Mouse (Mus musculus) MEL (cell line): ENCODE measurements around the gene Psmc3ip. TPM values are rescaled to one million over a fixed set of nuclear protein-coding genes. Genes with fewer than 3 reads are reported as not detected.

Experiments
- DNase-seq: peaks from one replicate; pipeline ENCODE4 v3.0.0; 2011; ENCODE audit warnings: low read depth, low spot score
- H3K27ac ChIP-seq: 2 replicates; pipeline ENCODE4 v1.5.1; 2012; ENCODE audit warnings: low read depth, mild to moderate bottlenecking, control low read depth, low read length, moderate library complexity; ENCODE audit not compliant: control insufficient read depth
- H3K27me3 ChIP-seq, 2 experiments: fragments of 150-350 bp in 1 of 2; sonication (generic) in 1 of 2; 2 replicates each; pipeline ENCODE4 v1.6.1; 2012; ENCODE audit warnings: low read length in 2 of 2, mild to moderate bottlenecking in 2 of 2, improper control_type of control experiment in 1 of 2, moderate library complexity in 1 of 2; ENCODE audit not compliant: insufficient read depth in 2 of 2, control insufficient read depth in 1 of 2
- H3K36me3 ChIP-seq, 2 experiments: 2 replicates each; pipeline ENCODE4 v1.6.1; 2012 to 2014; ENCODE audit warnings: low read length in 2 of 2, improper control_type of control experiment in 1 of 2, inconsistent platforms in 1 of 2, mild to moderate bottlenecking in 1 of 2; ENCODE audit not compliant: insufficient read depth in 2 of 2, control insufficient read depth in 1 of 2
- H3K4me1 ChIP-seq, 2 experiments: fragments of 150-350 bp in 1 of 2; sonication (generic) in 1 of 2; 2 replicates each; pipeline ENCODE4 v1.6.1; 2012; ENCODE audit warnings: low read length in 2 of 2, improper control_type of control experiment in 1 of 2, mild to moderate bottlenecking in 1 of 2; ENCODE audit not compliant: insufficient read depth in 2 of 2, control insufficient read depth in 1 of 2
- H3K4me3 ChIP-seq, 2 experiments: fragments of 150-350 bp in 1 of 2; sonication (generic) in 1 of 2; 2 replicates each; pipeline ENCODE4 v1.5.1; 2012; ENCODE audit warnings: low read depth in 2 of 2, low read length in 2 of 2, mild to moderate bottlenecking in 2 of 2, moderate library complexity in 2 of 2, control low read depth in 1 of 2, improper control_type of control experiment in 1 of 2; ENCODE audit not compliant: control insufficient read depth in 1 of 2, insufficient read depth in 1 of 2
- H3K79me2 ChIP-seq: 2 replicates; pipeline ENCODE4 v1.6.1; 2012; ENCODE audit warnings: mild to moderate bottlenecking, low read length, moderate library complexity; ENCODE audit not compliant: control insufficient read depth, poor library complexity, insufficient read depth
- H3K9ac ChIP-seq: 2 replicates; pipeline ENCODE4 v1.6.1; 2012; ENCODE audit warnings: low read depth, mild to moderate bottlenecking, control low read depth, low read length, moderate library complexity; ENCODE audit not compliant: control insufficient read depth, poor library complexity, severe bottlenecking
- H3K9me3 ChIP-seq: fragments of 150-350 bp; sonication (generic); replicated peaks from 2 replicates; pipeline ENCODE4 v1.6.1; 2012; ENCODE audit warnings: mild to moderate bottlenecking, low read length, improper control_type of control experiment, moderate library complexity; ENCODE audit not compliant: insufficient read depth
- CHD1 ChIP-seq: IDR thresholded peaks from 2 replicates; pipeline ENCODE4 v1.6.1; 2012; ENCODE audit warnings: low read depth, mild to moderate bottlenecking, inconsistent platforms, low read length, improper control_type of control experiment
- E2F4 ChIP-seq: IDR thresholded peaks from 2 replicates; pipeline ENCODE4 v1.6.1; 2011; ENCODE audit warnings: low read depth, low read length, improper control_type of control experiment, borderline replicate concordance
- ELF1 ChIP-seq: IDR thresholded peaks from 2 replicates; pipeline ENCODE4 v1.6.1; 2014; ENCODE audit warnings: low read depth, mild to moderate bottlenecking, inconsistent platforms, low read length, improper control_type of control experiment, moderate library complexity
- ETS1 ChIP-seq: IDR thresholded peaks from 2 replicates; pipeline ENCODE4 v1.6.1; 2012; ENCODE audit warnings: low read depth, mild to moderate bottlenecking, inconsistent platforms, low read length, improper control_type of control experiment, moderate library complexity
- GABPA ChIP-seq: IDR thresholded peaks from 2 replicates; pipeline ENCODE4 v1.6.1; 2012; ENCODE audit warnings: low read depth, mild to moderate bottlenecking, inconsistent platforms, low read length, improper control_type of control experiment, moderate library complexity
- JUND ChIP-seq: IDR thresholded peaks from 2 replicates; pipeline ENCODE4 v1.6.1; 2011; ENCODE audit warnings: low read depth, mild to moderate bottlenecking, improper control_type of control experiment, low read length
- KAT2A ChIP-seq: conservative IDR thresholded peaks from 2 replicates; pipeline ENCODE4 v1.6.1; 2012; ENCODE audit warnings: low read depth, low read length, improper control_type of control experiment, inconsistent platforms
- MAX ChIP-seq: IDR thresholded peaks from 2 replicates; pipeline ENCODE4 v1.6.1; 2011; ENCODE audit warnings: low read length, improper control_type of control experiment
- MXI1 ChIP-seq: IDR thresholded peaks from 2 replicates; pipeline ENCODE4 v1.6.1; 2011; ENCODE audit warnings: mild to moderate bottlenecking, low read depth, low read length, improper control_type of control experiment
- MYB ChIP-seq: IDR thresholded peaks from 2 replicates; pipeline ENCODE4 v1.6.1; 2011; ENCODE audit warnings: mild to moderate bottlenecking, low read depth, low read length, improper control_type of control experiment
- MYC ChIP-seq: IDR thresholded peaks from 2 replicates; pipeline ENCODE4 v1.6.1; 2011; ENCODE audit warnings: low read depth, mild to moderate bottlenecking, low read length, improper control_type of control experiment, moderate library complexity
- NELFE ChIP-seq: IDR thresholded peaks from 2 replicates; pipeline ENCODE4 v1.6.1; 2011; ENCODE audit warnings: low read depth, low read length, improper control_type of control experiment
- NRF1 ChIP-seq: IDR thresholded peaks from 2 replicates; pipeline ENCODE4 v1.6.1; 2014; ENCODE audit warnings: low read depth, mild to moderate bottlenecking, inconsistent platforms, low read length, improper control_type of control experiment, moderate library complexity; ENCODE audit not compliant: poor library complexity, insufficient read depth, severe bottlenecking
- POLR2AphosphoS2 ChIP-seq: IDR thresholded peaks from 2 replicates; pipeline ENCODE4 v1.6.1; 2011; ENCODE audit warnings: low read length, improper control_type of control experiment
- POLR2AphosphoS5 ChIP-seq: IDR thresholded peaks from 2 replicates; pipeline ENCODE4 v1.6.1; 2012; ENCODE audit warnings: low read depth, borderline replicate concordance, mild to moderate bottlenecking, inconsistent platforms, low read length, moderate library complexity, mixed read lengths
- RCOR1 ChIP-seq: IDR thresholded peaks from 2 replicates; pipeline ENCODE4 v1.6.1; 2012; ENCODE audit warnings: low read depth, mild to moderate bottlenecking, inconsistent platforms, low read length, improper control_type of control experiment
- SMC3 ChIP-seq: IDR thresholded peaks from 2 replicates; pipeline ENCODE4 v1.6.1; 2011; ENCODE audit warnings: low read depth, low read length, improper control_type of control experiment
- TCF12 ChIP-seq: IDR thresholded peaks from 2 replicates; pipeline ENCODE4 v1.6.1; 2014; ENCODE audit warnings: low read depth, mild to moderate bottlenecking, inconsistent platforms, low read length, improper control_type of control experiment, moderate library complexity
- UBTF ChIP-seq: IDR thresholded peaks from 2 replicates; pipeline ENCODE4 v1.6.1; 2012; ENCODE audit warnings: low read depth, mild to moderate bottlenecking, inconsistent platforms, low read length, improper control_type of control experiment, moderate library complexity, borderline replicate concordance; ENCODE audit not compliant: insufficient read depth
- USF1 ChIP-seq: IDR thresholded peaks from 2 replicates; pipeline ENCODE4 v1.6.1; 2014; ENCODE audit warnings: low read depth, mild to moderate bottlenecking, inconsistent platforms, low read length, improper control_type of control experiment, moderate library complexity
- USF2 ChIP-seq, 2 experiments: IDR thresholded peaks; 2 replicates each; pipeline ENCODE4 v1.6.1; 2011 to 2012; ENCODE audit warnings: improper control_type of control experiment in 2 of 2, low read length in 2 of 2, borderline replicate concordance in 1 of 2, inconsistent platforms in 1 of 2, low read depth in 1 of 2, mild to moderate bottlenecking in 1 of 2; ENCODE audit not compliant: insufficient read depth in 1 of 2
- ZC3H11A ChIP-seq: IDR thresholded peaks from 2 replicates; pipeline ENCODE4 v1.6.1; 2012; ENCODE audit warnings: low read depth, mild to moderate bottlenecking, inconsistent platforms, low read length, improper control_type of control experiment
- ZKSCAN1 ChIP-seq: IDR thresholded peaks from 2 replicates; pipeline ENCODE4 v1.6.1; 2012; ENCODE audit warnings: low read depth, mild to moderate bottlenecking, inconsistent platforms, low read length, improper control_type of control experiment, moderate library complexity
- polyA plus RNA-seq, 2 experiments: library from polyadenylated mRNA; stranded (reverse) in 1 of 2; unstranded in 1 of 2; fragments of >175 nt in 1 of 2; fragments of >200 nt in 1 of 2; gene quantifications; 2 replicates each; pipeline versions ENCODE4 v1.2.1 to v1.2.4; 2012; ENCODE audit warnings: low replicate concordance in 2 of 2, low read depth in 1 of 2; ENCODE audit not compliant: insufficient read length in 2 of 2, insufficient read depth in 1 of 2, missing spikeins in 1 of 2
- total RNA-seq: library from RNA; depleted of rRNA; stranded (reverse); fragments of 300-350 nt; gene quantifications from 2 replicates; pipeline ENCODE4 v1.2.3, GENCODE M21; 2012

Gene Psmc3ip
- total and polyA plus RNA-seq, 3 experiments, result 8.2 to 14.5 TPM; not detected in 1

DNA sequence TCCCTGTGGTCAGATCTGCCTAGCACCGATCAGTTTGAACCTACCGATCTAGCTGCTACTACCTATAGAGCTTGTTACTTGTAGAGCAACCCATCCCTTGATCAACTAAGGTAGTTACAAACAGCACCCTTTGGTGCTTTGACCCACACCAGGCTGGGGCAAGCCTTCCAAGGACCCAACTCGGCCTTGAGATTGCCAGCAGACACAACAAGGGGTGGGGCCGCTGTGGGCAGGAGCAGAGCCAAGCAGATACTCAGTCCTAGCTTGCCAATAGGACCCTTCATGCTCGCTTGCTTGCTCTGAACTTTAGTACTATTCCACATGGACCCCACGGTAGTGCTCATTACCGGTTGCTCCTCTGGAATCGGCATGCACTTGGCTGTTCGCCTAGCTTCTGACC is 17.1 kb downstream of the Psmc3ip start, which contains the start of gene Hsd17b1:
TSS of gene Hsd17b1 (plus strand) at position 291 of the 400 bp plus-strand sequence.
- H3K27ac ChIP-seq, result no peak within 1 kb of the TSS
- H3K4me3 ChIP-seq, result no peak within 1 kb of the TSS
- DNase-seq, result no peak
- no peaks in the 10 kb centered on the region for H3K27me3 ChIP-seq
- TF ChIP-seq SMC3, result no peak
- no peak for TF ChIP-seq MYC
- TF ChIP-seq RCOR1, result no peak
- no peak for TF ChIP-seq MAX
- TF ChIP-seq USF2 (IDR thresholded peaks at IDR 0.05; ENCODE audit: borderline replicate concordance in 1 of 2, insufficient read depth in 1 of 2, low read depth in 1 of 2, low read length in 2 of 2), result no peak
- TF ChIP-seq MXI1, result no peak
- TF ChIP-seq E2F4, result no peak
- TF ChIP-seq ZC3H11A, result no peak
- TF ChIP-seq CHD1, result no peak
- no peak for TF ChIP-seq NRF1
- no peak for TF ChIP-seq MYB
- no peak for TF ChIP-seq TCF12
- no peak for TF ChIP-seq ETS1
- no peak for TF ChIP-seq GABPA
- TF ChIP-seq UBTF, result no peak
- no peak for TF ChIP-seq ZKSCAN1
- no peak for TF ChIP-seq NELFE
- no peak for TF ChIP-seq KAT2A
- no peak for TF ChIP-seq ELF1
- H3K79me2 ChIP-seq, result peaks cover 6% of the 10 kb centered on the region
- H3K4me1 ChIP-seq, result peaks cover 3 to 5% of the 10 kb centered on the region in 2 experiments; a peak in 3 of 4 replicates
- H3K9me3 ChIP-seq, result no peaks in the 10 kb centered on the region
- H3K36me3 ChIP-seq, result peaks cover 0 to 4% of the 10 kb centered on the region in 2 experiments; a peak in 2 of 4 replicates
- H3K9ac ChIP-seq, result no peak within 1 kb of the TSS

DNA sequence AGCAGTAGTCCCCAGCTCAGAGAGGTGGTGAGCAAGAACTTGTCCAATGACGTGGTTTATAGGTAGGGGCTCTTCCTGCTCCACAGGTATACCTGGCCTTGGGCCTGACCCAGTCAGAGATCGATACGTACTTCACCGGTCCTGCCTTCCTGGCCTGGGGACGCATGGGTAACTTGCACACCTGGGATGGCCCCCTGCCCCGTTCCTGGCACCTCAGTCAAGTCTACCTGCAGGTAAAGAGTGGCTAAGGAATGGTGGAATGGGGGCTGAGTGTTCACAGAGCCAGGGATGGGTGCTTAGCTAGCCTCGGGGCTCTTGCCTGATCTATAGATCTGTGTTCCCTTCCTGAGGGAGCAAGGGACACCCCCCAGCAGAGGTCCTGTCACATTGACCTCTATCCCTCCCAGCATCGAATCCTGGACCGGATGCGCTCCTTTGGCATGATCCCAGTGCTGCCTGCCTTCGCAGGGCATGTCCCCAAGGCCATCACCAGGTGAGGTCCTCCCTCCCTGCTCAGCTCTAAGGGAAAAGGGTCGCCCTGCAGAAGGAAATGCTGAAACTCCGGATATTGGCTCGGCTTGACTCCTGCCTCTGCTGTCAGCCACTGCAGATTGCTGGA is 23.3 kb downstream of the Psmc3ip start:
- no peaks in the 10 kb centered on the region for H3K9me3 ChIP-seq
- peaks cover 0 to 7% of the 10 kb centered on the region in 2 experiments; a peak in 2 of 4 replicates for H3K36me3 ChIP-seq
- peaks cover 5 to 11% of the 10 kb centered on the region in 2 experiments for H3K4me1 ChIP-seq
- no peak for DNase-seq
- H3K4me3 ChIP-seq, result no peak overlapping the region
- no peaks in the 10 kb centered on the region for H3K27me3 ChIP-seq
- H3K27ac ChIP-seq, result no peak overlapping the region
- H3K9ac ChIP-seq, result no peak overlapping the region
- H3K79me2 ChIP-seq, result no peaks in the 10 kb centered on the region; the same call in 1 of the 2 replicates
- TF ChIP-seq POLR2AphosphoS2 (no peak), USF1 (no peak), NRF1 (no peak), JUND (no peak), POLR2AphosphoS5 (no peak)
- TF ChIP-seq, all 39 proteins: peak for 0
